Mouse (Mus musculus): Measurements from ENCODE around the gene Gse1. TPM values are rescaled to one million over a fixed set of nuclear protein-coding genes. Genes with fewer than 3 reads are reported as not detected.
A peak's percentile ranks its signal among the peaks of the same experiment; 100 is the strongest.

Gene Gse1
- polyA plus RNA-seq, 1 experiment from 2014 or later: 11.3 TPM

DNA sequence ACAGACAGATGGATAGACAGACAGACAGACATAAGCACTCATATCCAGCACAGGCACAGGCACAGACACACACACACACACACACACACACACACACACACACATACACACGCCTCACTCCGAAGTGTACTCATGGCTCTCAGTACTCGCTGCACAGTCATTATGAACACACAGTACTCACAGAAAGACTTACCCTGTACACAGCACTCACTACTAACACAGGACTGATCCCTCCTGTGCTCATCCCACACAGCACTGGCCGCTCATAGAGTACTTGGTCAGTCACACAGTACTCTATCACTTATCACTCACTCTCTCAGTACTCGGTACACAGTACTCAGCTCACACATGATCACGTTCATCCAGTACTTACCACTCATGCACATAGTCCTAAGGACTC, 144.4 kb downstream of the Gse1 start:
- no peak for ATAC-seq (ENCODE audit: low FRiP score, low TSS enrichment)
- Histone ChIP-seq H3K4me2 (replicated peaks; ENCODE audit: low read depth, low read length) (no peak overlapping the region), H3K27ac (ENCODE audit: low read depth, low read length) (no peak overlapping the region), H3K9me3 (ENCODE audit: control insufficient read depth, low read length) (no peaks in the 10 kb centered on the region), H3K4me1 (ENCODE audit: control insufficient read depth, insufficient read depth, low read length) (peaks cover 82% of the 10 kb centered on the region), H3K36me3 (ENCODE audit: control insufficient read depth, insufficient read depth, low read length) (no peaks in the 10 kb centered on the region), H3K27me3 (ENCODE audit: control insufficient read depth, insufficient read depth, low read length) (no peaks in the 10 kb centered on the region), H3K4me3 (ENCODE audit: low read length) (no peak overlapping the region), H3K9ac (ENCODE audit: low read depth, low read length) (no peak overlapping the region)
- WGBS: 90% methylated on average over 6 of the region's 6 CpGs

DNA sequence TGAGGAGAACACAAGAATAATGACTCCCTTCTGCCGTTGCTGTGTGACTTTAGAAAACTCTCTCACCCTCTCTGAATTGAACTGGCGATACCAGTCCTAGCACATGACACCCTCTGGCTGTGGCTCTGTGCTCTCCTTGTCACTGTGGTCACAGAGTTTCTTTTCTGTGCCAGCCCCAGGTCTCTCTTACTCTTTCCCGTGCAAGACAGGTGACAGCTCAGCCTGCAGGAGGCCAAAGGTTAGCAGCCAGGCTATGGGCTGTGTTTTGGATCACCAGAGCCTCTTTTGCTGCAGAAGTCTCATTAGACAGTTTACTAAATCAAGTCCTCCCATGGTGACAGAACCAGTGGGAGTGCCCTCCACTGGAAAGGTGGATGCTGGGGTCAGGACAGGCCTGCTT, 145.4 kb downstream of the Gse1 start:
- 39% methylated on average over 3 of the region's 3 CpGs for WGBS
- Histone ChIP-seq H3K36me3 (ENCODE audit: control insufficient read depth, insufficient read depth, low read length) (no peaks in the 10 kb centered on the region), H3K27me3 (ENCODE audit: control insufficient read depth, insufficient read depth, low read length) (no peaks in the 10 kb centered on the region), H3K9me3 (ENCODE audit: control insufficient read depth, low read length) (no peaks in the 10 kb centered on the region), H3K27ac (ENCODE audit: low read depth, low read length) (peak overlapping the region; percentile 65; the same call in 1 of the 2 replicates), H3K9ac (ENCODE audit: low read depth, low read length) (no peak overlapping the region), H3K4me3 (ENCODE audit: low read length) (no peak overlapping the region), H3K4me1 (ENCODE audit: control insufficient read depth, insufficient read depth, low read length) (peaks cover 90% of the 10 kb centered on the region), H3K4me2 (replicated peaks; ENCODE audit: low read depth, low read length) (no peak overlapping the region)
- ATAC-seq (ENCODE audit: low FRiP score, low TSS enrichment): no peak

DNA sequence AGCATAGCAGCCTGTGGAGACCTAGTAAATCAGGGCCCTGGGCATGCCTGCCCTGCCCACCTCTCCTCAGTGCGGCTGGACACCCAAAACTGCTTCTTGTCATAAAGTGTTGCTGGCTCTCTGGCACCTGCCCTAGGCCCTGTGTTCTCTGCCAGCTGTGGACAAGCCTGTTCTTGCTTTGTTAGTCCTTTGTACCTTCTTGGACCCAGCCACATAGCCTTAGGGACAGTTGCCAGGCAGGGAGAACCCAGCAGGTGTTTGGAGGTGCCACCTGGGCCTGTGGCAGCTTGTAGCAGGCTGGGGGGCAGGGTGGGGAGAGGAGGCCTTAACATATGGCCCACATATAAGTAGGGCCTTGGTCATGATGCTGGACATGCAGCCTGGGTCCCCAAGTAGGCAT, 145.8 kb downstream of the Gse1 start:
- Histone ChIP-seq H3K9ac (ENCODE audit: low read depth, low read length) (no peak overlapping the region), H3K9me3 (ENCODE audit: control insufficient read depth, low read length) (no peaks in the 10 kb centered on the region), H3K27me3 (ENCODE audit: control insufficient read depth, insufficient read depth, low read length) (no peaks in the 10 kb centered on the region), H3K4me3 (ENCODE audit: low read length) (no peak overlapping the region), H3K36me3 (ENCODE audit: control insufficient read depth, insufficient read depth, low read length) (no peaks in the 10 kb centered on the region), H3K27ac (ENCODE audit: low read depth, low read length) (peak overlapping the region; percentile 65), H3K4me2 (replicated peaks; ENCODE audit: low read depth, low read length) (no peak overlapping the region), H3K4me1 (ENCODE audit: control insufficient read depth, insufficient read depth, low read length) (peaks cover 90% of the 10 kb centered on the region)
- WGBS: 53% methylated on average over 1 of the region's 1 CpGs
- no peak for ATAC-seq (ENCODE audit: low FRiP score, low TSS enrichment)

DNA sequence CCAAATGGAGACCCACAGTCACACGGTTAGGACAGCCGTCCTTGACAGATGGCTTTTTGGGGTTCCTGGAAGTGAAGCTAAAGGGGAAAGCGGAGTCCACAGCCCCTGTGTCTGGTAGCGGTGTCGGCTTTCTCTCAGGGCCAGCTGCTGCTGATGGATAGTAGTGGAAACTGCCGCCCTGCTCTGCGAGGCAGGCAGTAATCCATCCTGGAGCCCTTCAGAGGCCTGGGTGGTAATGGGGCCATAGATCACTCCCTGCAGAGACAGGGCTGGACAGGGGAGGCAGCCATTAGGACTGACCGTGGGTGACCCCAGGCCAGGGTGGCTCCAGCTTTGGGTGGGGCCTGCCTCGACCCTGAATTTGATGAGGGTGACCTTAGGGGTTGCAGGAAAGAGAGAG, 146.3 kb downstream of the Gse1 start:
- 11% methylated on average over 9 of the region's 9 CpGs for WGBS
- no peaks in the 10 kb centered on the region for H3K36me3 ChIP-seq (ENCODE audit: control insufficient read depth, insufficient read depth, low read length)
- H3K27me3 ChIP-seq (ENCODE audit: control insufficient read depth, insufficient read depth, low read length): no peaks in the 10 kb centered on the region
- no peak overlapping the region for H3K4me3 ChIP-seq (ENCODE audit: low read length)
- peaks cover 89% of the 10 kb centered on the region for H3K4me1 ChIP-seq (ENCODE audit: control insufficient read depth, insufficient read depth, low read length)
- no peaks in the 10 kb centered on the region for H3K9me3 ChIP-seq (ENCODE audit: control insufficient read depth, low read length)
- H3K9ac ChIP-seq (ENCODE audit: low read depth, low read length): no peak overlapping the region
- peak; percentile 79 for ATAC-seq (ENCODE audit: low FRiP score, low TSS enrichment)
- peak overlapping the region; percentile 65 for H3K27ac ChIP-seq (ENCODE audit: low read depth, low read length)
- no peak overlapping the region for H3K4me2 ChIP-seq (replicated peaks; ENCODE audit: low read depth, low read length)

DNA sequence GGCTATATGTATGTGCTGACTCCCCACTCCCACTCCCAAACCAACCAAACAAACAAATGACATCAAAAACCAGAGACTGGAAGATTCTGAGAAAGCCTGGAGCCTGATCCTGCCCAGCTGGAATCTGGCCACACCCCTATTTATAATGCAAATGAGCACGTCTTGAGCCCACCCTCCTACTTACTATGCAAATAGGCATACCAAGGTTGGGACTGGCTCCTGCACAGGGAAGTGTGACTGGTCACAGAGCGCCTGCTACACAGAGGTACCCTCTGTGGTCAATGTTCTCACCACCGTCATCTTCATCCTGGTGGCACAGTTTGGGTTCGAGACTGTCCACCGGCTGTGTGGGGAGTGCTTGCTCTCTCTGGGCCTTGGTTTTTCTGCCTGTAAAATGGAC, 146.9 kb downstream of the Gse1 start:
- 31% methylated on average over 5 of the region's 5 CpGs for WGBS

DNA sequence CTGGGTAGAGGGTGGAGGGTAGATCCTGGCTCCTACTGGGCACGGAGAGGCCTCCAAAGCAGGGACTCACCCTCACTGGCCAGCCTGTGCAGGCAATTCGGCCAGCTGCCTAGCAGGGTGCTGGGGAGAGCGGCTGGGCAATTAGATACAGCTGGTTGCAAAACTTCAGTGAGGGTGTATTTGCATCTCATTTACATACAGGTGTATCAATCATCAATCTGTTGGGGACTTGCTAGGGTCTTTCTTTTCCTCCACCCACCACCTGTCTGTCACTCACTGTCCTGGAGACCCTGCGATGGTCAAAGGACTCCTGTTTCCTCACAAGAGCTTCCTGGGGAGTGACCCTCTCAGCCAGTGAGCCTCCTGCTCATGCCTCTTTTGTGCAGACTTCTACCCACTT, 148.0 kb downstream of the Gse1 start:
- Histone ChIP-seq H3K4me2 (replicated peaks; ENCODE audit: low read depth, low read length) (no peak overlapping the region), H3K4me3 (ENCODE audit: low read length) (no peak overlapping the region), H3K36me3 (ENCODE audit: control insufficient read depth, insufficient read depth, low read length) (no peaks in the 10 kb centered on the region), H3K27ac (ENCODE audit: low read depth, low read length) (peak overlapping the region; percentile 59; the same call in 1 of the 2 replicates), H3K9ac (ENCODE audit: low read depth, low read length) (no peak overlapping the region), H3K27me3 (ENCODE audit: control insufficient read depth, insufficient read depth, low read length) (no peaks in the 10 kb centered on the region), H3K9me3 (ENCODE audit: control insufficient read depth, low read length) (no peaks in the 10 kb centered on the region), H3K4me1 (ENCODE audit: control insufficient read depth, insufficient read depth, low read length) (peaks cover 75% of the 10 kb centered on the region)
- 59% methylated on average over 4 of the region's 4 CpGs for WGBS
- no peak for ATAC-seq (ENCODE audit: low FRiP score, low TSS enrichment)

More for the DNA sequence above, 146.9 kb downstream of the Gse1 start:
- peaks cover 82% of the 10 kb centered on the region for H3K4me1 ChIP-seq (ENCODE audit: control insufficient read depth, insufficient read depth, low read length)
- no peak overlapping the region for H3K4me2 ChIP-seq (replicated peaks; ENCODE audit: low read depth, low read length)
- H3K27ac ChIP-seq (ENCODE audit: low read depth, low read length): peak overlapping the region; percentile 65; the same call in 1 of the 2 replicates
- no peaks in the 10 kb centered on the region for H3K27me3 ChIP-seq (ENCODE audit: control insufficient read depth, insufficient read depth, low read length)
- ATAC-seq (ENCODE audit: low FRiP score, low TSS enrichment): peak; percentile 40
- no peaks in the 10 kb centered on the region for H3K9me3 ChIP-seq (ENCODE audit: control insufficient read depth, low read length)
- no peak overlapping the region for H3K4me3 ChIP-seq (ENCODE audit: low read length)
- no peak overlapping the region for H3K9ac ChIP-seq (ENCODE audit: low read depth, low read length)
- H3K36me3 ChIP-seq (ENCODE audit: control insufficient read depth, insufficient read depth, low read length): no peaks in the 10 kb centered on the region

DNA sequence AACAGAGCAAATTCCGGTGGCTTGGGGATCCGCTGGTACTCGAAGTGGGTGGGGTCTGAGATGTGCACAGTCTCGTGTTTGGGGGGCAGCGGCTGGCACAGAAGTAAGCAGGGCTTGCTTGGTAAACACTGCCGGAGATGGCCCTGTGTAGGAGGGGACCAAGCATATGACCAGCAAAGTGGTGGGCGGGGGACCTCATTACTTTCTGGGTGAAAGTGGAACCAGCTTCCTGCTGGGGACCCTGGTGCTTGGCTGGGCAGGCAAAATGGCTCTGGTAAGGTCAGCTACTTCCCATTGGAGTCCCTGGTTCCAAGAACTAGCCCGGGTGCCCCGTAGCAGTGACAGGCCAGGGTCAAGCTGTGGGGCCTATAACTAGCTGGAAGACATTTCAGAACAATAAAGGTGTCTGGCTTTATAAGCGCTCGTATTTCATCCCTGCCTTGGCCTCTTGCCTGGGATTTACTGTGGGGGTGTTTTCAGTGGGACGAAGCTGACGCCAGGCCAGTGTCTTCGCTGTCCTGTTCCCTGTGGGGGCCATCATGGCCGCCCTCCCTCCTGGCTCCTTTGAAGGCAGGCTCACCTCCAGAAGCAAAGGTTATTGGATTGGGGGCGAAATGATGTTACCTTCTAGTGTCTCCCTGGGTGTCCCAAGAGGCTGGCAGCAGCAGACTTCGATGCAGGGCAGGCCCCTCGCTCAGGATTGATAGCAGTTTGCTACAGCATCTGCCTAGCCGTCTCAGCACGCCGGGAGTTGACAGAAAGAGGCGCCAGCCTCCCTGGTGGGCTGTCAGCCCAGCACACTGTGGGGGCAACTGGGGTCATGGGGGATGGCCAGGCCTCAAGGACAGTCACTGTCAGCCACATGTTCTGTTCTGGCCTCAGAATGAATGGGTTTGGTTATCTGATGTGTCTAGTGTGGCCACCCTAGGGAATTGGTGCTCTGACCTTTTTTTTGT, 148.9 kb downstream of the Gse1 start:
- WGBS: 20% methylated on average over 22 of the region's 22 CpGs
- no peak overlapping the region for H3K9ac ChIP-seq (ENCODE audit: low read depth, low read length)
- ATAC-seq (ENCODE audit: low FRiP score, low TSS enrichment): peak; percentile 8; the same call in 1 of the 2 replicates
- H3K36me3 ChIP-seq (ENCODE audit: control insufficient read depth, insufficient read depth, low read length): no peaks in the 10 kb centered on the region
- no peaks in the 10 kb centered on the region for H3K9me3 ChIP-seq (ENCODE audit: control insufficient read depth, low read length)
- no peaks in the 10 kb centered on the region for H3K27me3 ChIP-seq (ENCODE audit: control insufficient read depth, insufficient read depth, low read length)
- H3K4me2 ChIP-seq (replicated peaks; ENCODE audit: low read depth, low read length): no peak overlapping the region
- peaks cover 76% of the 10 kb centered on the region for H3K4me1 ChIP-seq (ENCODE audit: control insufficient read depth, insufficient read depth, low read length)
- peak overlapping the region; percentile 71; the same call in 1 of the 2 replicates for H3K27ac ChIP-seq (ENCODE audit: low read depth, low read length)
- no peak overlapping the region for H3K4me3 ChIP-seq (ENCODE audit: low read length)

DNA sequence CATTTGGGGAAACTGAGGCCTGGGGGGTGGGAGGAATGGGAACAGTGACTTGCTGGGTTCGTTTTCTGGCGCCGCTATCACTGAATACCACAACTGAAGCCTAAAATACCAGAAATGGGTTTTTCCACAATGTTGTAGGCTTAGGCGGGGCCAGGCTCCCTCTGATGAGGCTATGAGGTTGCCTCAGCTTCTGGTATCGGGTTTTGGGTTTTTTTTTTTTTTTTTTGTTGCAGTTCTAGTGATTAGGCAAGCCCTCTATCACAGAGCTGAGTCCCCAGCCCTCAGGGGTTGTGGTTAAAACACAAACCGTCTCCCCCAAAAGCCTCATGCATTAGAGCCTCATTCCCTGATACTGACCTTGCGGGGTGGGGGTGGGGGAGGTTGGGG, 149.5 kb downstream of the Gse1 start:
- no peak overlapping the region for H3K4me3 ChIP-seq (ENCODE audit: low read length)
- H3K4me2 ChIP-seq (replicated peaks; ENCODE audit: low read depth, low read length): no peak overlapping the region

DNA sequence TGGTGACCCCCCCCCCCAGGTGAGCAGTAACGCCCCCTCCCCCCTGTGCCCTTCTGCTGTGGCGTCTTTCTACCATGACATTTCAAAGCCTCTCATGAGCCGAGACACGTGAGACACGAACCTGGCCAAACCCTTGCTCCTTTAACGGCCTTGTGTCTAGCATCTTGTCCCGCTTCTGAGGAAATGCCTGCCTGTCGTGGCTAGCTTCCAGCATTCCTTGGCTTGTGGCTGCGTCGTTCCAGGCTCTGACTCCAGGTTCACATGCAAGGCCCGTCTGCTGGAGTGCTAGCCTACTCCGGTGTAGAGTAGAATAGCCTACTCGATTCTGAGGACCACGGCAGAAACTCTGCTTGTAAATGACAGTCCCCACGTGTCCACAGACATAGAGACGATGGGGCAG, 150.1 kb downstream of the Gse1 start:
- no peak for ATAC-seq (ENCODE audit: low FRiP score, low TSS enrichment)
- no peak overlapping the region for H3K4me3 ChIP-seq (ENCODE audit: low read length)
- H3K4me2 ChIP-seq (replicated peaks; ENCODE audit: low read depth, low read length): no peak overlapping the region
- H3K27ac ChIP-seq (ENCODE audit: low read depth, low read length): no peak overlapping the region
- H3K27me3 ChIP-seq (ENCODE audit: control insufficient read depth, insufficient read depth, low read length): no peaks in the 10 kb centered on the region
- H3K9me3 ChIP-seq (ENCODE audit: control insufficient read depth, low read length): no peaks in the 10 kb centered on the region
- no peaks in the 10 kb centered on the region for H3K36me3 ChIP-seq (ENCODE audit: control insufficient read depth, insufficient read depth, low read length)
- WGBS: 33% methylated on average over 16 of the region's 16 CpGs
- peaks cover 75% of the 10 kb centered on the region for H3K4me1 ChIP-seq (ENCODE audit: control insufficient read depth, insufficient read depth, low read length)
- H3K9ac ChIP-seq (ENCODE audit: low read depth, low read length): no peak overlapping the region

More for the DNA sequence above, 149.5 kb downstream of the Gse1 start:
- no peaks in the 10 kb centered on the region for H3K27me3 ChIP-seq (ENCODE audit: control insufficient read depth, insufficient read depth, low read length)
- WGBS: 50% methylated on average over 7 of the region's 7 CpGs
- ATAC-seq (ENCODE audit: low FRiP score, low TSS enrichment): no peak
- peaks cover 75% of the 10 kb centered on the region for H3K4me1 ChIP-seq (ENCODE audit: control insufficient read depth, insufficient read depth, low read length)
- no peak overlapping the region for H3K9ac ChIP-seq (ENCODE audit: low read depth, low read length)
- no peaks in the 10 kb centered on the region for H3K36me3 ChIP-seq (ENCODE audit: control insufficient read depth, insufficient read depth, low read length)
- no peaks in the 10 kb centered on the region for H3K9me3 ChIP-seq (ENCODE audit: control insufficient read depth, low read length)
- no peak overlapping the region for H3K27ac ChIP-seq (ENCODE audit: low read depth, low read length)

Measured in kidney, embryonic 14.5 days (tissue).